Mouse (Mus musculus) liver, embryonic 11.5 days (tissue): ENCODE measurements around the gene Psmd8. TPM values are rescaled to one million over a fixed set of nuclear protein-coding genes. Genes with fewer than 3 reads are reported as not detected.

Experiments
- ATAC-seq: fragments of 200-750 bp; cut with Nextera tagmentation; replicated peaks from 2 replicates; pipeline ENCODE4 v1.8.0; 2017; ENCODE audit warnings: moderate number of reproducible peaks, mild to moderate bottlenecking, moderate TSS enrichment, moderate library complexity; ENCODE audit not compliant: low FRiP score
- DNase-seq: peaks from one replicate; pipeline ENCODE4 v3.0.0-alpha.2; 2017; ENCODE audit warnings: low spot score
- H3K27ac ChIP-seq: fragments of 300-500 bp; sonication (generic); 2 replicates; pipeline ENCODE4 v1.5.1; 2014; ENCODE audit warnings: mild to moderate bottlenecking, low read depth, low read length, control low read depth
- H3K27me3 ChIP-seq: fragments of 300-500 bp; sonication (generic); replicated peaks from 2 replicates; pipeline ENCODE4 v1.6.1; 2014; ENCODE audit warnings: low read length, mixed read lengths; ENCODE audit not compliant: control insufficient read depth, insufficient read depth
- H3K36me3 ChIP-seq: fragments of 300-500 bp; sonication (generic); 2 replicates; pipeline ENCODE4 v1.6.1; 2014; ENCODE audit warnings: mild to moderate bottlenecking, low read length, moderate library complexity, mixed read lengths; ENCODE audit not compliant: control insufficient read depth, insufficient read depth
- H3K4me1 ChIP-seq: fragments of 300-500 bp; sonication (generic); replicated peaks from 2 replicates; pipeline ENCODE4 v1.6.1; 2014; ENCODE audit warnings: low read length, mixed read lengths; ENCODE audit not compliant: control insufficient read depth, insufficient read depth
- H3K4me2 ChIP-seq: fragments of 300-500 bp; sonication (generic); 2 replicates; pipeline ENCODE4 v1.6.1; 2014; ENCODE audit warnings: mild to moderate bottlenecking, control low read depth, moderate library complexity
- H3K4me3 ChIP-seq: fragments of 300-500 bp; sonication (generic); 2 replicates; pipeline ENCODE4 v1.5.1; 2014; ENCODE audit warnings: low read depth, low read length, control low read depth
- H3K9ac ChIP-seq: fragments of 300-500 bp; sonication (generic); 2 replicates; pipeline ENCODE4 v1.6.1; 2014; ENCODE audit warnings: low read depth, low read length, control low read depth
- H3K9me3 ChIP-seq: fragments of 300-500 bp; sonication (generic); 2 replicates; pipeline ENCODE4 v1.6.1; 2016; ENCODE audit warnings: low read length, inconsistent platforms, mixed read lengths; ENCODE audit not compliant: control insufficient read depth
- WGBS: fragments of 180-500 bp; shearing (Covaris S2); extraction: QIAGEN DNeasy Blood & Tissue Kit; methylation state at CpG from one replicate; pipeline ENCODE4 v1.1.7; 2014; 5-methylcytosine and 5-hydroxymethylcytosine counted together
- polyA plus RNA-seq: library from polyadenylated mRNA; unstranded; fragments of >200 nt; fragmentation: Nextera tagmentation; extraction: Ambion mirVana; gene quantifications from 2 replicates; pipeline ENCODE4 v1.2.1, GENCODE M21; 2014

The Psmd8 gene
- polyA plus RNA-seq, 1 experiment from 2014 or later, result 235 TPM

DNA sequence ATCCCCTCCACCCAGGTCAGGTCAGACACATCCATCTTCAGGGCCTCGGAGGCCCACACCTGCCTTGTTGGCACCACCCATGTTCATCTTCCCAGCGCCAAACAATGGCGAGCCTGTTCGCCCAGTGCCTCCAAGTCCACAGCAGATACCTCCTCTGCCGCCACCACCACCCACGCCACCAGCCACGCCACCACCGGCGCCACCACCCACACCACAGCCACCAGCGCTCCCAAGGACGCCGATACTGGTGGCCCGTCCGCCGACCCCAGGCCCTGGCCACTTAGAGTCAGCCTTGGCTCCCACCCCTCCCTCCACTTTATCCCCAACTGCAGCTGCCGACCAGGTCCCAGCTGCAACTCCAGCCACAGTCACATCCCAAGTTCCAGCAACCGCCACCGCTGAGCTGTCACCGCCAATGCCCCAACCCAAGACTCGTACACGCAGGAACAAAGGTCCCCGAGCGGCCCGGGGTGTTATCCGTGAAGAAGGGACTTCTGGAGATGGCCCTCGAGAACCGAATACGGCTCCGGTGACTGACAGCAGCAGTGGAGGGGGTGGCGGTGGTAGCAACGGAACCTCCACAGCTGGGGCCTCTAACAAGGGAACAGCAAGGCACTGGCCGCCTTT lies 8.0 kb downstream of the Psmd8 start:
- peaks cover 50% of the 10 kb centered on the region for H3K27me3 ChIP-seq
- no peak overlapping the region for H3K27ac ChIP-seq
- H3K4me2 ChIP-seq, result peak overlapping the region; percentile 87
- H3K9me3 ChIP-seq, result no peaks in the 10 kb centered on the region
- no peak for ATAC-seq
- peaks cover 26% of the 10 kb centered on the region for H3K4me1 ChIP-seq
- WGBS, result 37% methylated on average over 32 of the region's 32 CpGs
- H3K4me3 ChIP-seq, result no peak overlapping the region
- H3K9ac ChIP-seq, result no peak overlapping the region
- peaks cover 24% of the 10 kb centered on the region for H3K36me3 ChIP-seq
- peak; percentile 46 for DNase-seq

DNA sequence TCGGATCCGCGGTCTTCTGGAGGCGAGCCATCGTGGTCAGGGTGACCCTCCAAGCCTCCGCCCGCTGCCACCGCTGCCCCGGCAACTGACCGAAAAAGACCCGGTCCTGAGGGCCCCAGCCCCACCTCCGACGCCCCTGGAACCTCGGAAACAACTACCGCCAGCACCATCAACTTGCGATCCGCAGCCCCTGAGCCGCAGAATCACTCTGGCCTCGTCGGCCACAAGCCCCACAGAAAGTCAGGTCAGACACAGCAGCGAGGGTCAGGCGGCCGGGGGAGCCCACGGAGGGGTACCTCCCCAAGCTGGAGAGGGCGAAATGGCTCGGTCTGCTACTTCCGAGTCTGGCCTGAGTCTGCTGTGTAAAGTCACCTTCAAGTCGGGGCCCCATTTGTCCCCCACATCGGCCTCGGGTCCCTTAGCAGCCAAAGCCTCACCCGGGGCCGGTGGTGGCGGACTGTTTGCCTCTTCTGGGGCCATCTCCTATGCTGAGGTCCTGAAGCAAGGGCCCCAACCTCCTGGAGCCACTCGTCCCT lies 8.9 kb downstream of the Psmd8 start:
- ATAC-seq, result no peak

DNA sequence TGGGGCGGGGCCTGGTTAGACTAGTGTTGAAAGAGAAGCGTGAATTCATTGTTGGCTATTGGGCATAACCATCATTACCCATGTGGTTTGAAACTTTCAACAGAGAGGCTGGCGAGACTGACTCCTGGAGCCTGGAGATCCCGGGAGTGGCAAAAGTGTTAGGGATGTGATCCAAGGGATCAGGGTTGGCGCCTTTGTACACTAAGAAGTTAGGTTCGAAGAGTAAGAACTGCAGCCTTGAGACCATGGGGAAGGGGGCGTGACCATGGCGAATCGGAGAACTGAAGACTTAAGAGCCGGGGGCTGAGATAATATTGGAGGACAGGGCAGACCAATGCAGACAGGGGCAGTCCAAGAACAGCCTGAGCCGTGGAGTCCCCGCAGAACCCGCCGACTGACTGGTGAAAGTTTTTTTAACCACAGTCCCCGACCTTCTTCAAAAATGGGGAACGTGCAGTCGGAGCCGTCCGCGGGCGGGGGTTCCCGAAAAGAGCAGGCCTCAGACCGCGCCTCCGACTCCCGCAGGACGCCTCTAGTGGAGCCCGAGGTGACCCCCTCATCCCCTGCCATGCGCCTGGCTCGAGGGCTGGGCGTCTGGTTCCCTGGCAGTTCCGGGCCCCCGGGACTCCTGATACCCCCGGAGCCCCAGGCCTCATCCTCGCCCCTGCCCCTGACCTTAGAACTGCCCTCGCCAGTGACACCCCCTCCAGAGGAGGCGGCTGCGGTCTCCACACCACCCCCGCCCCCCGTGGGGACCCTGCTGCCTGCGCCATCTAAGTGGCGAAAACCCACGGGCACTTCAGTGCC lies 9.5 kb downstream of the Psmd8 start:
- no peaks in the 10 kb centered on the region for H3K9me3 ChIP-seq
- H3K4me2 ChIP-seq, result peak overlapping the region; percentile 87
- H3K36me3 ChIP-seq, result peaks cover 21% of the 10 kb centered on the region
- peak overlapping the region; percentile 56 for H3K9ac ChIP-seq
- peaks cover 56% of the 10 kb centered on the region for H3K27me3 ChIP-seq
- peaks cover 26% of the 10 kb centered on the region for H3K4me1 ChIP-seq
- DNase-seq (no peak), ATAC-seq (peak; percentile 15; the same call in 1 of the 2 replicates)
- 2% methylated on average over 43 of the region's 43 CpGs for WGBS
- no peak overlapping the region for H3K27ac ChIP-seq
- peak overlapping the region; percentile 52 for H3K4me3 ChIP-seq

More for the DNA sequence above, 8.9 kb downstream of the Psmd8 start:
- Histone ChIP-seq H3K27me3 (peaks cover 56% of the 10 kb centered on the region), H3K9me3 (no peaks in the 10 kb centered on the region), H3K36me3 (peaks cover 24% of the 10 kb centered on the region), H3K4me1 (peaks cover 26% of the 10 kb centered on the region), H3K27ac (no peak overlapping the region), H3K4me2 (peak overlapping the region; percentile 87), H3K4me3 (peak overlapping the region; percentile 52), H3K9ac (peak overlapping the region; percentile 56)
- DNase-seq, result no peak
- 8% methylated on average over 34 of the region's 34 CpGs for WGBS

DNA sequence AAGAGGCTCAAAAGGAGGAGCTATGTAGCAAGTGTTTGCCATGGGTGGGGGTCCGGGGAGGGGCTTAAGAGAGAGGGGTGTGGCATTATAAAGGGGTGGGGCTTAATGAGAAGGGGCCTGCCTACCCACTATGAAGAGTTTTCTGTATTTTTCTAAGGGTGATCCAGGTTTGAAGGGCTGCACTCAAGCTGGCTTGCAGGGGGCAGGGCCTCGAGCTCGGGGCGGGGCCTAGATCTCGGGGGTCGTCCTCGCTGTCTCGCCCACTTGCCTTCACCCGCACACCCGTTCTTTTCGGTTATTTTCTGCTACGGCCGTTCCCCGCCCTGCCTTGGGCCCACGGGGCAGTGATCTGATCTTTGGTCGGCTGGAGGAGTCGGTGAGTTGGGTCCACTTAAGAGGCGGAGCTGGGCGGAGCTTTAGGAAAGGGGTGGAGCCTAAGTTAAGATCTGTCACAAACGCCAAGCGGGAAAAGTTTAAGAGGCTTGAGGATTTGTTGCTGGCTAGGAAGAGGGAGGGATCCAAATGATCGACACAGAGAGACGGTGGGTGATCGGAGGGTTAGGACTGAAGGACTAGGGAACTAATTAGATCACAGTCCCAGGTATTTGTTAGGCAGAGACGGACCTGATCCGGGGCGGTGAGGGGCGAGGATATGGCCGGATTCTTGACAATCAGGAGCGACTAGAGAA lies 10.3 kb downstream of the Psmd8 start, which contains the start of the genes Ggn and Spred3:
Ggn (plus strand) TSS at position 145 of the 689 bp plus-strand sequence.
Spred3 (minus strand) TSS at position 346 of the 689 bp plus-strand sequence.
- Histone ChIP-seq H3K9me3 (no peaks in the 10 kb centered on the region), H3K9ac (peak within 1 kb of the TSS; percentile 56), H3K4me2 (peak within 1 kb of the TSS; percentile 87), H3K27me3 (peaks cover 56% of the 10 kb centered on the region), H3K4me3 (peak within 1 kb of the TSS; percentile 52), H3K27ac (peak within 1 kb of the TSS; percentile 34; the same call in 1 of the 2 replicates), H3K4me1 (peaks cover 26% of the 10 kb centered on the region), H3K36me3 (peaks cover 16% of the 10 kb centered on the region; the same call in 1 of the 2 replicates)
- under 1% methylated on average over 30 of the region's 30 CpGs for WGBS
- peak; percentile 55 for ATAC-seq
- DNase-seq, result peak; percentile 79

DNA sequence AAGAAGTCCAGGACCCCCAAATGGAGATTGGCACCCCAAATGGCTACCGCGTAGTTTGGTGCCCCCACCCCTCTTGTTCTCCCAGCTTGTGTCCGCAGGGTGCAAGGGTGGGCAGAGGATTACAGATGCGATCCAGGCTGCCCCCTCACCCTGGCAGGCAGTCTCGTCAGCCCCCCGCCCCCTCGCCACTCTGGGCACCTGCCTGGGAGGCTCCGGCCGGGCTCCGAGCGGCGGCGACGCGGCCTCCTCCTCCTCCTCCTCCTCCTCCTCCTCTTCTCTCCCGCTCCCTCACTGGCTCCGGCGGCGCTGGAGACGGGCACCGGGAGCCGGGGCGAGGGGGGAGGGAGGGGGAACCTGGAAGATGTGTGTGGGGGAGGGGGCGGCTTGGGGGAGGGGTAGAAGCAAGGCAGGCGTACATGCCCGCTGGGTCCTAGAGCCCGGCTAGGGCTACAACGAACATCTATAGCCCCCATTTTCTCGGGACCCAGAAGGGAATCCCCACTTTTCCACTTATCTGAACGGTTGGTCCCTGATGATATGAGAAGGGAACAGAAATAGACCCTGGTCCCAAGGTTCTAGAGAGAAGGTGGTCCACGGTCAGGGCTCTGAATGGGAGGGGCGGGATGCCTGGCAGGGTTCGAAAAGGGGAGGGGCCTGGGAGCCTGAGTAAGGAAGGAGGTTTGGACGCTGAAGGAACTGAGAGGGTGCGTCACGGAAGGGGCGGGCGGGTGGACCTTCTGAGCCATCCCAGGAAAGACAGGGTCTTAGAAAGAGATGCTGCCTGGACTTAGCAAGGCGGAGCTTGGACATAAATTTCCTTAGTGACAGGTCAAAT lies 11.1 kb downstream of the Psmd8 start:
- H3K27me3 ChIP-seq, result peaks cover 56% of the 10 kb centered on the region

DNA sequence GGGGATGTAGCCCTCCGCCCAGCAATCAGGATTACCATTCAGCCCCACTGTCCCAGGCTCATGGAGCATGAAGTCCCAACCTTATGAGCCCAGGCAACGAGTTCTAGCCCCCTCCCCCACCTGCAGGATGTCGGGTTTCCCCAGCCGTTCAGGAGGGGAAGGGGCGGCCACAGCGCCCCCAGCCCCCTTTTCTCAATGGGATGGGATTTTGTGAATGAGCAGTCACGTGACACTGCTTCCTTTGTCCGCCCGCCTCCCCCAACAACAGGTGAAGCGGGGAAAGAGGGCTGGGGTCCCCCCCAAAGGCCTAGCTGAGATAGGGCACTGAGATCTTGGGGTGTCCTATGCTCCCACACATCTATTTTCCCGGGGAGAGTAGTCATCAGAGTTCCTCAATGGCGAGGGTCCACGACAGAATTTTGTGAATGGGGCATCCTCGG lies 11.7 kb downstream of the Psmd8 start:
- Histone ChIP-seq H3K9ac (no peak overlapping the region), H3K4me3 (peak overlapping the region; percentile 52), H3K4me2 (peak overlapping the region; percentile 87), H3K4me1 (peaks cover 26% of the 10 kb centered on the region), H3K9me3 (no peaks in the 10 kb centered on the region), H3K36me3 (peaks cover 6% of the 10 kb centered on the region; the same call in 1 of the 2 replicates), H3K27me3 (peaks cover 55% of the 10 kb centered on the region), H3K27ac (no peak overlapping the region)
- DNase-seq (no peak), ATAC-seq (no peak)
- 1% methylated on average over 14 of the region's 14 CpGs for WGBS

More for the DNA sequence above, 11.1 kb downstream of the Psmd8 start:
- no peaks in the 10 kb centered on the region for H3K9me3 ChIP-seq
- H3K27ac ChIP-seq, result no peak overlapping the region
- H3K9ac ChIP-seq, result peak overlapping the region; percentile 56
- peaks cover 26% of the 10 kb centered on the region for H3K4me1 ChIP-seq
- peaks cover 10% of the 10 kb centered on the region; the same call in 1 of the 2 replicates for H3K36me3 ChIP-seq
- 0% methylated on average over 30 of the region's 39 CpGs for WGBS
- ATAC-seq, result peak; percentile 58
- H3K4me3 ChIP-seq, result peak overlapping the region; percentile 52
- DNase-seq, result peak; percentile 78
- peak overlapping the region; percentile 87 for H3K4me2 ChIP-seq

DNA sequence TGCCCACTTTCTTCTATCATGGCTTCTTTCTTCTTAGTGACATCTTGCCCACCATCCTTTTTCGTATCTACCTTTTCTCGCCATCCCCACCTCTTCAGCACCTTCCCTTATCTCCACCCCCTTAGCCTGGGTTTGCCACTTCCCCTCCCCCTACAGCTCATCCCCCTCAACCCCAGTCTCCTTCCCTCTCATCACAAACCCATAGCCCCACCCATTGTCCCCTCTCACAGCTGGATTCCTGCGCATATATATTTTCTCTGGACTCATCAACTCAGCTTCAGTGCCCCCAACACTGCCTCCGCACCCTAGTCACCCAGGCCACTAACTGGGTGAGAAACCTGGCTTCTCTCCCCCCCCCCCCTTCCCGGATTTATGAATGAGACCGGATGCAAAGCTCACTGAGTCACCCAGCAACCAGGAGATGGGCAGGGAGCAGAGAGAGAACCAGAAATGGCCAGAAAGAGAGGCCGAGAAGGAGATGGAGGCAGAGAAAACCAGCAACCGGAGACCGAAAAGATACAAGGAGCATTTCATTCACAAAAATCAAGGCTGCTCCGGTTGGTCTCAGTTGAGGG lies 12.3 kb downstream of the Psmd8 start:
- H3K4me2 ChIP-seq, result peak overlapping the region; percentile 87
- DNase-seq (no peak), ATAC-seq (no peak)
- H3K36me3 ChIP-seq, result peaks cover 2% of the 10 kb centered on the region; the same call in 1 of the 2 replicates
- WGBS, result 6% methylated on average over 10 of the region's 10 CpGs
- no peak overlapping the region for H3K9ac ChIP-seq
- peaks cover 49% of the 10 kb centered on the region for H3K27me3 ChIP-seq
- H3K9me3 ChIP-seq, result no peaks in the 10 kb centered on the region
- H3K4me3 ChIP-seq, result peak overlapping the region; percentile 52
- no peak overlapping the region for H3K27ac ChIP-seq
- peaks cover 26% of the 10 kb centered on the region for H3K4me1 ChIP-seq
